Mouse (Mus musculus): ENCODE measurements at regions not wholly inside any gene's neighbourhood (a gene's known extent, or its start where the extent isn't known, plus 50 kb on each side); places are given as distances from the start of the nearest gene placed in this dataset.

- H3K4me2 ChIP-seq (replicated peaks) = no peak overlapping the region
- H3K4me3 ChIP-seq (replicated peaks; ENCODE audit: low read length) = no peak overlapping the region
- no peak overlapping the region for H3K27ac ChIP-seq
- H3K4me1 ChIP-seq (replicated peaks; ENCODE audit: control insufficient read depth, insufficient read depth, low read length) = no peaks in the 10 kb centered on the region
- no peak for ATAC-seq (ENCODE audit: low FRiP score)
- no peak overlapping the region for H3K9ac ChIP-seq
- no peaks in the 10 kb centered on the region for H3K9me3 ChIP-seq (ENCODE audit: control insufficient read depth, low read length)
- 88% methylated on average over 4 of the region's 4 CpGs for WGBS
- H3K27me3 ChIP-seq (ENCODE audit: control insufficient read depth, insufficient read depth, low read length) = no peaks in the 10 kb centered on the region
- no peak for DNase-seq (ENCODE audit: low spot score)
- H3K36me3 ChIP-seq (replicated peaks; ENCODE audit: control insufficient read depth, insufficient read depth) = no peaks in the 10 kb centered on the region
These were observed 1037.3 kb downstream of the Fam181b start for GRCm38 (mm10) chr7:94116899-94117521.

GRCm38 (mm10) chr7:94123781-94124180, 1044.1 kb downstream of the Fam181b start:
- no peak overlapping the region for H3K9ac ChIP-seq

GRCm38 (mm10) chr7:94154221-94154620, 1074.6 kb downstream of the Fam181b start:
- no peaks in the 10 kb centered on the region for H3K27me3 ChIP-seq (ENCODE audit: control insufficient read depth, insufficient read depth, low read length)
- no peak overlapping the region for H3K9ac ChIP-seq
- no peak for ATAC-seq (ENCODE audit: low FRiP score)
- H3K27ac ChIP-seq = no peak overlapping the region
- H3K4me2 ChIP-seq (replicated peaks) = no peak overlapping the region
- H3K4me3 ChIP-seq (replicated peaks; ENCODE audit: low read length) = no peak overlapping the region
- H3K36me3 ChIP-seq (replicated peaks; ENCODE audit: control insufficient read depth, insufficient read depth) = no peaks in the 10 kb centered on the region
- H3K4me1 ChIP-seq (replicated peaks; ENCODE audit: control insufficient read depth, insufficient read depth, low read length) = no peaks in the 10 kb centered on the region
- DNase-seq (ENCODE audit: low spot score) = no peak
- no peaks in the 10 kb centered on the region for H3K9me3 ChIP-seq (ENCODE audit: control insufficient read depth, low read length)

More at GRCm38 (mm10) chr7:94123781-94124180, 1044.1 kb downstream of the Fam181b start:
- no peaks in the 10 kb centered on the region for H3K9me3 ChIP-seq (ENCODE audit: control insufficient read depth, low read length)
- WGBS = 77% methylated on average over 1 of the region's 1 CpGs
- no peak for ATAC-seq (ENCODE audit: low FRiP score)
- H3K4me1 ChIP-seq (replicated peaks; ENCODE audit: control insufficient read depth, insufficient read depth, low read length) = no peaks in the 10 kb centered on the region
- H3K4me3 ChIP-seq (replicated peaks; ENCODE audit: low read length) = no peak overlapping the region
- DNase-seq (ENCODE audit: low spot score) = no peak
- H3K27me3 ChIP-seq (ENCODE audit: control insufficient read depth, insufficient read depth, low read length) = no peaks in the 10 kb centered on the region
- no peak overlapping the region for H3K27ac ChIP-seq
- H3K36me3 ChIP-seq (replicated peaks; ENCODE audit: control insufficient read depth, insufficient read depth) = no peaks in the 10 kb centered on the region
- no peak overlapping the region for H3K4me2 ChIP-seq (replicated peaks)

- H3K36me3 ChIP-seq (replicated peaks; ENCODE audit: control insufficient read depth, insufficient read depth) = no peaks in the 10 kb centered on the region
- no peak for ATAC-seq (ENCODE audit: low FRiP score)
- H3K4me2 ChIP-seq (replicated peaks) = no peak overlapping the region
- no peaks in the 10 kb centered on the region for H3K27me3 ChIP-seq (ENCODE audit: control insufficient read depth, insufficient read depth, low read length)
- WGBS = 80% methylated on average over 1 of the region's 1 CpGs
- H3K9me3 ChIP-seq (ENCODE audit: control insufficient read depth, low read length) = no peaks in the 10 kb centered on the region
- no peak overlapping the region for H3K4me3 ChIP-seq (replicated peaks; ENCODE audit: low read length)
- DNase-seq (ENCODE audit: low spot score) = no peak
- H3K4me1 ChIP-seq (replicated peaks; ENCODE audit: control insufficient read depth, insufficient read depth, low read length) = no peaks in the 10 kb centered on the region
- no peak overlapping the region for H3K27ac ChIP-seq
- H3K9ac ChIP-seq = no peak overlapping the region
These were observed 1075.8 kb downstream of the Fam181b start for GRCm38 (mm10) chr7:94155458-94155857.

GRCm38 (mm10) chr7:94180027-94180426, 1100.4 kb downstream of the Fam181b start:
- ATAC-seq (ENCODE audit: low FRiP score) (no peak), DNase-seq (ENCODE audit: low spot score) (no peak)
- Histone ChIP-seq H3K9me3 (ENCODE audit: control insufficient read depth, low read length) (no peaks in the 10 kb centered on the region), H3K27ac (no peak overlapping the region), H3K36me3 (replicated peaks; ENCODE audit: control insufficient read depth, insufficient read depth) (no peaks in the 10 kb centered on the region), H3K4me2 (replicated peaks) (no peak overlapping the region), H3K27me3 (ENCODE audit: control insufficient read depth, insufficient read depth, low read length) (no peaks in the 10 kb centered on the region), H3K4me3 (replicated peaks; ENCODE audit: low read length) (no peak overlapping the region), H3K9ac (no peak overlapping the region), H3K4me1 (replicated peaks; ENCODE audit: control insufficient read depth, insufficient read depth, low read length) (no peaks in the 10 kb centered on the region)
- WGBS = 75% methylated on average over 2 of the region's 2 CpGs

GRCm38 (mm10) chr7:94212341-94212740, 1132.7 kb downstream of the Fam181b start:
- ATAC-seq (ENCODE audit: low FRiP score) (no peak), DNase-seq (ENCODE audit: low spot score) (no peak)
- H3K9ac ChIP-seq = no peak overlapping the region
- H3K9me3 ChIP-seq (ENCODE audit: control insufficient read depth, low read length) = no peaks in the 10 kb centered on the region
- WGBS = 96% methylated on average over 1 of the region's 1 CpGs
- no peak overlapping the region for H3K4me3 ChIP-seq (replicated peaks; ENCODE audit: low read length)
- no peaks in the 10 kb centered on the region for H3K27me3 ChIP-seq (ENCODE audit: control insufficient read depth, insufficient read depth, low read length)
- H3K27ac ChIP-seq = no peak overlapping the region
- no peak overlapping the region for H3K4me2 ChIP-seq (replicated peaks)
- no peaks in the 10 kb centered on the region for H3K36me3 ChIP-seq (replicated peaks; ENCODE audit: control insufficient read depth, insufficient read depth)
- H3K4me1 ChIP-seq (replicated peaks; ENCODE audit: control insufficient read depth, insufficient read depth, low read length) = no peaks in the 10 kb centered on the region

GRCm38 (mm10) chr7:94227482-94227881, 1147.8 kb downstream of the Fam181b start:
- H3K27ac ChIP-seq = no peak overlapping the region
- no peak overlapping the region for H3K4me3 ChIP-seq (replicated peaks; ENCODE audit: low read length)
- H3K4me2 ChIP-seq (replicated peaks) = no peak overlapping the region
- H3K4me1 ChIP-seq (replicated peaks; ENCODE audit: control insufficient read depth, insufficient read depth, low read length) = no peaks in the 10 kb centered on the region
- WGBS = 44% methylated on average over 1 of the region's 1 CpGs
- H3K9ac ChIP-seq = no peak overlapping the region
- no peaks in the 10 kb centered on the region for H3K27me3 ChIP-seq (ENCODE audit: control insufficient read depth, insufficient read depth, low read length)
- DNase-seq (ENCODE audit: low spot score) (no peak), ATAC-seq (ENCODE audit: low FRiP score) (no peak)
- no peaks in the 10 kb centered on the region for H3K36me3 ChIP-seq (replicated peaks; ENCODE audit: control insufficient read depth, insufficient read depth)
- H3K9me3 ChIP-seq (ENCODE audit: control insufficient read depth, low read length) = no peaks in the 10 kb centered on the region

- H3K9me3 ChIP-seq (ENCODE audit: control insufficient read depth, low read length) = no peaks in the 10 kb centered on the region
- no peak for ATAC-seq (ENCODE audit: low FRiP score)
- no peak overlapping the region for H3K4me2 ChIP-seq (replicated peaks)
- H3K36me3 ChIP-seq (replicated peaks; ENCODE audit: control insufficient read depth, insufficient read depth) = no peaks in the 10 kb centered on the region
- no peak overlapping the region for H3K9ac ChIP-seq
- no peak for DNase-seq (ENCODE audit: low spot score)
- H3K4me1 ChIP-seq (replicated peaks; ENCODE audit: control insufficient read depth, insufficient read depth, low read length) = no peaks in the 10 kb centered on the region
- no peaks in the 10 kb centered on the region for H3K27me3 ChIP-seq (ENCODE audit: control insufficient read depth, insufficient read depth, low read length)
- 92% methylated on average over 4 of the region's 4 CpGs for WGBS
- H3K4me3 ChIP-seq (replicated peaks; ENCODE audit: low read length) = no peak overlapping the region
- H3K27ac ChIP-seq = no peak overlapping the region
These were observed 1154.0 kb downstream of the Fam181b start for GRCm38 (mm10) chr7:94233653-94234052.

GRCm38 (mm10) chr7:94249501-94249900, 1169.8 kb downstream of the Fam181b start:
- Histone ChIP-seq H3K9me3 (ENCODE audit: control insufficient read depth, low read length) (no peaks in the 10 kb centered on the region), H3K9ac (no peak overlapping the region), H3K36me3 (replicated peaks; ENCODE audit: control insufficient read depth, insufficient read depth) (no peaks in the 10 kb centered on the region), H3K4me1 (replicated peaks; ENCODE audit: control insufficient read depth, insufficient read depth, low read length) (no peaks in the 10 kb centered on the region), H3K4me2 (replicated peaks) (no peak overlapping the region), H3K27ac (no peak overlapping the region), H3K4me3 (replicated peaks; ENCODE audit: low read length) (no peak overlapping the region), H3K27me3 (ENCODE audit: control insufficient read depth, insufficient read depth, low read length) (no peaks in the 10 kb centered on the region)
- no peak for DNase-seq (ENCODE audit: low spot score)
- WGBS = 84% methylated on average over 3 of the region's 3 CpGs
- ATAC-seq (ENCODE audit: low FRiP score) = no peak
